Mouse (Mus musculus) right cerebral cortex, postnatal 14 days (tissue): ENCODE measurements around the gene Rybp.

Experiments
- DNase-seq: peaks from one replicate; pipeline ENCODE4 v3.0.0; 2022

The Rybp gene

DNA sequence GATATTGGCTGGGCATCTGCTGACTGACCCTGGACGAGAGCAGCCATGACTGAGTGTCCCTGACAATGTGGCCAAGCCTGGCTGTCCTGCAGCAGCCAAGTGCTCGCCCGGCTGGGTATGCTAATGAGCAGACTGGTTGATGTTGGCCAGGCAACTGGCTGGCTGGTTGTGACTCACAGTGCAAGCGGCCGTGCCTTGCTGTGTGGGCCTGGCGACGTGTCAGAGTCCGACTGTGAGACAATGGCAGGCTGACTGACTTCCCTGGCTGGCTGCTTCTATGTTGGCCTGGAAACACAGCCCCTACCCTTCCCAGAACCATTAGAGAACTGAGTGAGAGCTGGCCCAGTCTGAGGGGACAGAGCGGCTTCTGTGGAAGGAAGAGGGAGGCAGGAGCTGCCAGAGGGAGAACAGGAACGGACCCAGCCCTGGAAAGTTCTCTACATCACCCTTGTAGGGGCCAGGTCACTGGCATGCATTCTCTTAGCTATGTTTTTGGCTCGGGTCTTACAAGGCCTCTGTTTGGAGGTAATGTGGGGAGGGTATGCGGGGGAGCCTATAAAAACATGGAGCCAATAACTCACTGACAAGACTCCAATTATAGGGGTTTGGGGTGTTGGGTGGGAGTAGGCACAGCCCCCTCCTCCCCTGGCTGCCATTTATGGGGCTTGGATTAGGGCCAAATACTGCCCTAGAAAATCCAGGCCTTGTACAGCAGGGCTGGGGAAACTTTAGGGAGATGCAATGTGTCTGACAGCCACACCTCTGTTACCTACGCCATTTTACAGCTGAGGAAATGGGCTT is 68.5 kb downstream of the Rybp start:
- DNase-seq = peak; percentile 69

DNA sequence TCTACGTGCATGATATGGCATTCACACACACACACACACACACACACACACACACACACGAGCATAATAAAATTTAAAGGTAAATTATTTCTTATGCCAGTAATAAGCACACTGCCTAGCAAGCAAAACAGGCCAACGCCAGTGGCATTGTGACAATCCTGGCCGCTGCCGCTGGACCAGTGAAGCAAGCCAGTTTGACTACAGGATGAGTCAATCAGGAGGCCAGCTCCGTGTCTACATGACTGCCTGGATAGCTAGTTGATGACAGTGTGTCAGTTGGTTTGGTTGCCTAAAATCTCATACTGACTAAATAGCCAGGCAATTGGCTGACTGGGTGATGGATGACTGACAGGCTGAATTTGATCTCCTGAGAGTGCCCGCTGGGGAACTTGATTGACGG is 69.8 kb downstream of the Rybp start:
- no peak for DNase-seq

DNA sequence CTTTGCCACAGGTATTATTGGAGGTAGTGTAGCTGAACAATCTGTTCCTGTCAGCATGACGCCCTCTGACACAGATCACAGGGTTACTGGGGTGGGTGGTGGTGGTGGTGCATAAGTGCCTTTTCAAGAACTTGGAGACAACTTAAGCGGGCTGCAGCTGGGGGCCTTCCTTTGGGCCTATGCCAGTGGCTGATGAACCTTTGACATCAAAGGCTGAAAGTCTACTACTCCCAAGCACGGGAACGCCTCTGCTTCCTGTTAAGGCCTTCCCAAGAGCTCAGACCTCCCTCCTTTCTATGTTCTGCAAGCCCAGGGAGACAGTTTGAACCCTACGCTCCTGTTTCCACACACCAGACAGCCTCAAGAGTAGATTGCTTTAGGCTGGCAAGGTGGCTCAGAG is 70.3 kb downstream of the Rybp start:
- DNase-seq = no peak

DNA sequence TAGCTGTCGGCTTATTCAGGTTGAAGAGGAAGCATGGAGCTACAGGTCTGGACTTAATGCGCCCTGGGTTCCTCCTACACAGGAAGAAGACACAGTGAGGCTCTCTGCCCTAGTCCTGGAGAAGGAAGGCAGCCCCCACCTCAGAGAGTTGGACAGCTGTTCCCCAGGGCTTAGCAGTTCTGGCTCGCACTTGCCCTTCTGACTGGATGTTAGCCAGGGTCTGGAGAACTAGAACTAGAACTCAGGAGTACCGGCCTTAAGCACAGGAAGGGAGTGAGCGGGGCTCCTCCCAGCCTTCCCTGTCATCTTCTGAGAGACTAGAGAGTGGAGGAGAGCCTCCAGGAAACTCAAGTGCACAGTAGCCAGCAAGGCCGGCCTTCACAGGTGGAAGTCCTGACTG is 71.5 kb downstream of the Rybp start:
- peak; percentile 2 for DNase-seq

DNA sequence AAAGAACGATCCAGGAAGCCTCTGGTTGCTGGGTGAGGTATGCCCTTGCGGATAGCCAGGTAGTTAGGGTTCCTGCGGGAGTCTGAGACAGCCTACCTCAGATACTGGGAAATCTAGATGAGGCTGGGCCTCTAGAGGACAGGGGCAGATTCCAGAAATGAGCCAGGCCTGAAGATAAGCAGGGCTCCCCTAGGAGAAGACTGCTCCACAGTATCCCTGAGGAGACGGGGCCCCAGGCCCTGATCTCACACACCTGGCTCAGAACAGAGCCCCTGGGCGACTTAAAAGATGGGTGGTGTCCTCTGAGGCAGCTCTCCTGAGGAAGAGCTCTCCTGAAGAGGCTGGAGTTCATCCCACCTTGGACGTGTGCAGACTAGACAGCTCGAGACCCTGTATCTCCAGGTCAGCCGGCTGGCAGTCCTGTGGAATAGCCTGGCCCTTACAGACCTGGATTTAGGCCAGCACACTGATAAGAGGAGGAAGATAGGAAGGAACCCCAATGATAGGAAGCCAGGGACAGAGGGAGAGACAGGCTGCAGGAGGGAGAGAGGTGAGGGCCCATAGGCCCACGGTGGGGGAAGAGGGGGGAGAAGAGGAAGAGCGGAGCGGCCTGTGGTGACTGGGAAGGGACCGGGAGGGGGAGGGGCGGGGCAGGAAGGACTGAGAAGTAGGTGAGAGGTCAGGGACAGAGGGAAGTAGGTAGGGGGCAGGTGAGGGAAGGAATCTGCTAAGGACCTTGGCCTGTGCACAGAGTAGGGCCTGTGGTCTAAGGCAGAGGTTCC is 73.0 kb downstream of the Rybp start:
- no peak for DNase-seq

DNA sequence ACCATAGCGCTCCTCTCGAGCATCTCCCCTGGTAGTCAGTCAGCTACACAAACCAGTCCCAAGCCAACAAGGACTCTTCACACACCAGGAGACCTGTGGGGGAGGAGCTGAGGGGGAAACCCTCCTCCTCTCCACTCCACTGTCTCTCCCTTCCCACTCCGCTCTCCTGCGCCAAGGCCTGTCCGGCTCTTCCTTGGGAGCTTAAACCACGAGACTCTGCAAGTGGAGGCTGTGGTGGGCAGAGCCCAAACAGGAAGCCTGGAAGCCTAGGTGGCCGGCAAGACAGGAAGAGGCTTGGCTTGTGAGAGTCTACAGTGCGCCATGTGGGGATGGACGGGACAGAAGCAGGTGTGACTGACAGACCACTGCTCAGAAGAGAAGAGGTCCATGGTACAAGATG is 73.7 kb downstream of the Rybp start:
- no peak for DNase-seq

DNA sequence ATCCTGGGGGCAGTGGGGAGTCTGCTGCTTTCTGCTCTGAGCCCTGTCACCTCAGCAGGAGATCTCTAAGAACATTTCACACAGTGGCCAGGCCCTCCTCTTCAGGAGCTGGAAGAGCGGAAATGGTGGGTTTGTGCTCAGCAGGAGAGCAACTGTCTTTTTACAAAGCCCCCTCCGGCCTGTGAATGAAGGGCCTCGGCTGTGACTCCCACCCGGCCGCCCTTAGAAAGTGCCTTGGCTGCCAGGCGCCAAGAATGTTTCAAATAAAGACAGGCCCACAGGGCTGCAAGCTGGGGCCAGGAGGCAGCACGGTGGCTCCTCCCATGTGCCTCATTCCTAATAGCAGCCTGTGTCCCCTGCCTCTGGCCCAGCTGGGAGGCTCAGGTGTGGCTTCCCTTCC is 74.5 kb downstream of the Rybp start:
- no peak for DNase-seq

DNA sequence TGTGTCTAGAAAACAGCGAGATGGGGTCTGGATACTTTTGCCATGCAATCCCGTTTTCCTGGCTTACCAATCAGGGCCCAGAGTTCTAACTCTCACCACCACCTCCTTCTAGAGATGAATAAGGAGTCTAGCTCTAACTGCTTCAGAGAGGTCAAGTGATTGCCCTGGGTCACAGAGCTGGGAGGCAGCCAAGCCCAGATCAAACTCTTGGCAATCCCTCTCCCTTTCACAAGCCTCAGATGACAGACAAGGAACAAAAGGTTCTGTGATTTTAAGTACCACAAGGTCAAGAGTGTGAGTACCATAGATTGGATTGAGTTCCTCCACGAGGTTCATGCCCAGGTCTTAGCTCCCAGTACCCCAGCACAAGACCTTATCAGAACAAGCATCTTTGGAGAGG is 75.6 kb downstream of the Rybp start:
- DNase-seq = no peak

DNA sequence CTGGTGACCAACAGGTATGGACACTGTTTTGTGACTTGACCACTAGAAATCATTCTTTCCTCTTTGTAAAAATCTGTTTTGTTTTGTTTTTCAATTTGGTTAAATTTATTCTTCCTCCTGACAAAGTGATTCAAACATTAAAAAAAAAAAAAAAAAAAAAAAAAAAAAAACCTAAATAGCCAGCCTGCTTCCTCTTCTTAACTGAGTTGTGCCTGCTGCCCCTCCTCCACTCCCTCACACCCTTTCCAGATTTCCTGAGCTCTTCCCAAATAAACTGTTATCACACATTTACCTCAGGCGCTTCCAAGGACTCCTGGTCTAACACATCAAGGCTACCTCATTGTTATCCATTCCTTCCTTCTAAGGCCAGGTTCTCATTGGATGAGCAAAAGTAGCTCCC is 76.8 kb downstream of the Rybp start:
- DNase-seq = no peak

DNA sequence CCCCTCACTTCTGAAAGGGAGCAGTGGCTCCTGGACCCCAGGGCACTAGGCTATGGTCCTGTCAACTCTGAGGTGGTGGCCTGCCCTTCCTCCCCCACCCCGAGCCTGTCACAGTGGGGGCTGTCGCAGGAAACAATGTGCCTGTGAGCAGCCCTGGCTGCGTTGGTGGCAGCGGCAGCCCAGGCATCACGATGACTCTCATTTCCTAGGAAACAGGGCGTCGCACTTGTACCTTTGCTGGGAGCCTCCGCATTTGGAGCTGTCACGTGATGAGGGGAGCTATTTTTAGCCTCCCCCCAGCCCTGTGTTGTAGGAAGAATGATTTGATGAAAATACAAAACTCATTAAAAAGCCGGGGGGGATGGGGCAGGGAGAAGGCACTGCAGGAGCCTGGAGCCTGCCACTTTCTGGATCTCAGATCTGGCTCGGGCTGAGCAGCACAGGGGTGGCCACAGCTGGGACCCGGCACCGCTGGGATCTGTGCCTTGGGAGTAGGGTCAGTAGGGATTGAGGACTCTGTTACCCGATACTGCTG is 80.5 kb downstream of the Rybp start:
- peak; percentile 78 for DNase-seq

DNA sequence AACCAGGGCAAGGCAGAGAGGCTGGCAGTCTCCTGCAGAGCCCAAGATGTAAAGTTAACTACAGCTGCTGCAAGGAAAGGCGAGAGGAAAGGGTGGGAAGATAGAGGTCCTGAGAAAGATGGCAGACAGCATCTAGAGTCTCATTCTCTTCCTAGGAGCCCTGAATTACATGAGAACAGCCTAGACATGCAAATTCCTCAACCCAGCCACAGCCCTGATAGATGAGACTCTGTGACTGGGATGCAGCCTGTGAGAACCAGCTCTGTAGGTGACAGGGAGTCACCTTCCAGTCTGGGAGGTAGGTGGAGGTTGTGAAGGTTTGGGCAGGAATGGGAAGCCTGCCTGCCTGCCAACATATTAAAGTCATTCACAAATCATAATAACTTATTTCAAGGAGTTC is 81.0 kb downstream of the Rybp start:
- no peak for DNase-seq

DNA sequence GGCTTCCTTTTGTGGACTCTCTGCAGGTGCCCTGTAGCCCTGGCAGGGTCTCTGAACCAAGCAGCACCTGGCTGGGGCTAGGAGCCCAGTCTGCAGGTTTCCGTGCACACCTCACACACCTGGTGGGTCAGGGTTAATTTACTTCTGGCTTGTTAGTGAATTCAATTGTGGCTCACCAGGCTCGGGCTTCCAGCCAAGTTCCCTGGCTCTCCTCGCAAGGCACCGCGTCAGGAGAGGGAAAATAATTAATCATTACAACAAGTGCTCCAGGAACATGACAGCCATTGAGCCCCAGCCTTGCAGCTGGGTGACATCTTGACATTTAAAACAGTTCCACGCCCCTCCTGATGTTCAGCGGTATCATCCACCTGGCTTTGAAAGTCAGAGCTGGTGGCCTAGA is 82.8 kb downstream of the Rybp start:
- peak; percentile 22 for DNase-seq

DNA sequence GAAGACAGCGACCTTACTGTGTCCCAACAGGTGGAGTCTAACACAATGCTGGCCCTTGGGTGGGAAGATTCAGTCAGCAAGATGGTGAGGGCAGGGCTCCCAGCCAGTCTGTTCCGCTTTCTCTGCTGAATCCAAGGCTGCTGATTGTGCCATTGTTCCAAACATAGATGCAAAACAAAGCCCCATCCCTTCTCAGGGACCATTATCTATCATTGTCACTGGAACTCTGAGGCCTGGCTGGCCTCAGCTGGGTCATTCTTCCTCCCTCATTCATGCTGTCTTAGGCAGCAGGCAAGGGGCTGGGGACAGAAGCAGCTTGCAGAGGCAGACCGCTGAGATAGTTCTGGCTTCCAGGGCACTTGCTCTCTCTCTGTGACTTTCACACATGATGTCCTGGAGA is 83.8 kb downstream of the Rybp start:
- no peak for DNase-seq

DNA sequence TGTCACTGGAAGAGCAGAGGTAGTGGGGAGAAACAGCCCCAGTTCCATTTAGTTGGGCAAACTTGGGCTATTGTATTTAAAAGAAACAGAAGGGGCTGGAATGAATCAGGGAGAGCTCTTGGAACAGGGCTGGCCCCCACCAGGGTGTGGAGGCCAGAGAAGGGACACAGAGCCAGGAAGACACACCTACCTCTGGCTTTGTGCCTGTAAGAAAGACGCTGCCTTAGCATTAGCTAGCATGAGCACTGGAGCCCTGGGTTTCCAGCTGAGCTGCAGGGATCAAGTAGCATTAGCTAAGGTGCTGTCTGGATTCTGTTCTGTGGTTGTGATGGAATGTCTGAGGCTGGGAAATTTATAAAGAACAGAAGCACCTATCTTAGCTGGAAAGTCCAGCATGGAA is 85.2 kb downstream of the Rybp start:
- DNase-seq = no peak

DNA sequence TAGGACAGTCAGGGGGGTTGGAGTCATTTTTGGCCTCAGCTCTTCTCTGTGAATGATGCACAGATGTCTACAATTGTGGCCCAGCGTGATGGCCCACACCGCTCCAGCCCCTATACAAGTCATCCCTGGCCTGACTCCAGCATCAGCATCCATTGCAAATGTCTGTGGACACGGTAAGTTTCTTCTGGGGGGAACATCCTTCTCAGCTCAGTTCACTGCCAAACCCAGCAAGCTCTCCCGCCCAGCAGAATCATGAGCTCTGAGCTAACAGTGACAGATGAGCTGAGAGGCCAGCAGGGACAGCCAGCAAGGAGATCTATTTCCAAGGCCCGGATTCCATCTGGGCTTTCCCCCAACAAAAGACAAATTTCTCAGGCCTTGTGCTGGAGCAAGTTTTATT is 90.2 kb downstream of the Rybp start:
- DNase-seq = peak; percentile 15

DNA sequence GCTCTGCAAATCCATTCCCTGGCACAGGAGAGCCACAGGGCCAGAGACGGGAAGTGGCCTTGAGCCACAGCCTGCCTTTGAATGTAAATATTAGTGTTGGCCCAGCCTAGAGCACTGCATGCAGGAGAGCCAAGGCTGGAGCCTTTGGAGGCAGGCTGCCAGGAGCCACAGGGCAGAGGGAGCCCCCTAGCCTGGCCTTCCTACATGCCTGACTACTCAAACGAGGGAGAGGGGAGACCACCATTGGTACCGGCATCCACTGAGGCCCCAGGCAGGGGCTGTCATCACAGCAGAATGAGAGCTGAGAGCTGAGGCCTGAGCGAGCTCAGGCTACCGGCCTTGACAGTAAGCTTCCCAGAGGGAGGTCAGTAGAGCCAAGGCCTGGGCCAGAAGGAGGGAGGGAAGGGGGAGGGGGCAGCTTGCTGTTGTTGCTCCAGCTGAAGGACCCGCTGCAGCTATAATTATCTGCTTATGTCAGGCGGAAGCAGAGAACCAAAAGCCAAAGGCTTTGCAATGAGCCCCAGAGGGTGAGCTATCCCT is 91.3 kb downstream of the Rybp start:
- no peak for DNase-seq

DNA sequence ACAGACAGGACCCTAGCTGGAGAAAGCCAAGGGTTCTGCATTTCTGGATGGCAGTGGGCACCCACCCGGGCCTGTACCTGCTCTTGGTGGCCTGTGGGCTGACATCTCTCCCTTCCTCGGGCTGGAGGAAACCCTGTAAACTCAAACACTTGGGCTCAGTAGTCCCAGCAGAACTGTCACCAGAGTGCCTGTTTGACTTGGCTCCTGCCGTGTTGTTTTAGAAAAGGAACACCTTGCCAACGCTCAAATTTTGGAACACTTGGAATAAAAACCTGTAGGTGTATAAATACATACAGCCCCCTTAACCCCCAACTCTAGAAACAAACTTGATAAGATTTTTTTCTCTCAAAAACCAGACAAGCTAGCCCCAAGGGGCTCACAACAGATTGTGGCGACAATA is 92.2 kb downstream of the Rybp start:
- no peak for DNase-seq

DNA sequence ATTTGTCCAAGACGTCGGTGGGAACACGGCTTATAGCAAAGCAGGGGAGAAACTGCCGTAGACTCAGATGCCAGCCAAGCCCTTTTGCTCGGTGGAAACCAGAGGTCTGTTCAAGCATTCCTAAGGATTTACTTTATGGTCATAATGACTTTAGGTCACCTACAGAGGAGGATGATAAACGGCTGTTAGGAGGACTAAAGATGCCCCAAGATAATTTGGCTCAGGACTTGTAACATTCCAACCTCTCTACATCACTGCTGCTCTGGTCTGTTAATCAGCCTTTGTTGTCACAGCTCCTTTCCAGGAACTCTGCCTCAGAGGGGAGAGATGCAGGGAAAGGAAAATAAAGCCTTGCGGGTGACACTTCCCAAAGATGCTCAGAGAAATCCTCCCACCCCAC is 93.5 kb downstream of the Rybp start:
- DNase-seq = no peak

DNA sequence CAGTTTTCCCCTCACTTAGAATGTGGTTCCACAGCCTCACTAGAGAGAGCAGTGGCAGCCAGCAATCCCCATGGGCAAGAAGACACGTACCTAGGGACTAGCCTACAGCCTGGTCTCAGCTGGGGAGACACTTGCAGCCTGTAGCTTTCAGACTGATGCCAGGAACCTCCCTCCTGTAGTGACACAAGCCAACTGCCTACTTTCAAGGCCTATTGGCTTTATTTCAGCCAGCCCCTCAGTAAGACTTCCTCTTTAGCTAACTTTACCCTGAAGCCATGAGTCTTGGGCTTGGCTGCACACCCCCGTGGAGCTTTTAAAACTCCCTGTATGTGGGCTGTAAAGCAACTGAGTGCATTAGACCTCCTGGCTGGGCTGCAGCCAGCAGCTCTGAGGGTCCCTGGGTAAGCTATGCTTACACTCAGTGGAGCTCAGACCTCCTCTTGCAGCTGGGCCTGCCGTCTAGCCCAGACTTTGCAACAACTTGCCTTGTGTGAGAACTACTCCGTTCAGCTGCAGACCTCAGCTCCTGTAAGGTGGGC is 94.5 kb downstream of the Rybp start:
- no peak for DNase-seq

DNA sequence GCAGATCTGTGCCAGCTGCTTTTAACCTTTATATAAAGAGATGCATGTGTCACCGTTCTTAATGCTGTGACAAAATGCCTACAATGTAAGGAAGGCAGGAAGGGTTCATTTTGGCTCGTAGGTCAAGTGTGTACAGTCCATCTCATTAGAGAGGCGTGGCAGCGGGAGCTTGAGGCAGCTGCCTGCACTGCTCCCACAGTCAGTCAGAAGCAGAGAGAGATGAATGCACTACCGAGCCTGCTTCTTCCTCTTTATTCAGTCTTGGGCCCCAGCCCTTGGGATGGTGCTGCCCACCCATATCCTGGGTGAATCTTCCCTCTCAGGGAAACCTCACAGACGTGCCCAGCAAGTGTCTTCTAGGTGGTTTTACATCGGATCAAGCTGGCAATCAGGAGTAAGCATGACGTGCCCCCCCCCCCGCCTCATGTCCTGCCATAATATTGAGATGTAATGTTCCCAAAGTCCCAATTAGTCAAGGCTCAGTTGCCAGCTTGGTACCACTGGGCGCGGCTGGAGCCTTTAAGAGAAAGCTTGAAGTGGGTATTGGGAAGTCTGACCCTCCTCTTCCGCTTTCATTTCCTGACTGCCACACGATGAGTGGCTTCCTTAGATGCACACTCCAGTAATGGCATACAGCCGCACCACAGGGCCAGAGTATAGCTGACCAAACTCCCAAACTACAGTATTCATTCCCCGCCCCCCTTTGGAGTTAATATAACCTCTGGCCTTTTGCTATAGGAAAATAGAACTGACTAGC is 96.3 kb downstream of the Rybp start:
- DNase-seq = no peak

DNA sequence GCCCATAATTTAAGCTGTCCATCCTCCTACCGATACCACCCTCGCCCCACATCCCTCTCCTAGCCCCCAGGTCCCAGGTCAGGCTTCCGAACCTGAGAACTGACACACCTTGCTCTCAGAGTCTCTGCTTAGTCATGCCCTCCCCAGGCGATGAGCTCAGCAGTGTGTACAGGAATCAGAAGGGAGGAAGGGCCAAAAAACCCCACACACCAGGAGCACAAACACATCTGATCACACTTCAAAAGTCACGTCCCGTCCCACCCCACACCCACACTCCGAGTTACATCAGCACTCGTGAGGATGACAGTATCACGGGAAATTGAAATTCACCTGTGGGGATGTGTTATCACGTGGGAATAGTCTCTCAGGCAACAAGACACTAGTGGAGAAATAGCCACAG is 97.0 kb downstream of the Rybp start:
- DNase-seq = no peak

DNA sequence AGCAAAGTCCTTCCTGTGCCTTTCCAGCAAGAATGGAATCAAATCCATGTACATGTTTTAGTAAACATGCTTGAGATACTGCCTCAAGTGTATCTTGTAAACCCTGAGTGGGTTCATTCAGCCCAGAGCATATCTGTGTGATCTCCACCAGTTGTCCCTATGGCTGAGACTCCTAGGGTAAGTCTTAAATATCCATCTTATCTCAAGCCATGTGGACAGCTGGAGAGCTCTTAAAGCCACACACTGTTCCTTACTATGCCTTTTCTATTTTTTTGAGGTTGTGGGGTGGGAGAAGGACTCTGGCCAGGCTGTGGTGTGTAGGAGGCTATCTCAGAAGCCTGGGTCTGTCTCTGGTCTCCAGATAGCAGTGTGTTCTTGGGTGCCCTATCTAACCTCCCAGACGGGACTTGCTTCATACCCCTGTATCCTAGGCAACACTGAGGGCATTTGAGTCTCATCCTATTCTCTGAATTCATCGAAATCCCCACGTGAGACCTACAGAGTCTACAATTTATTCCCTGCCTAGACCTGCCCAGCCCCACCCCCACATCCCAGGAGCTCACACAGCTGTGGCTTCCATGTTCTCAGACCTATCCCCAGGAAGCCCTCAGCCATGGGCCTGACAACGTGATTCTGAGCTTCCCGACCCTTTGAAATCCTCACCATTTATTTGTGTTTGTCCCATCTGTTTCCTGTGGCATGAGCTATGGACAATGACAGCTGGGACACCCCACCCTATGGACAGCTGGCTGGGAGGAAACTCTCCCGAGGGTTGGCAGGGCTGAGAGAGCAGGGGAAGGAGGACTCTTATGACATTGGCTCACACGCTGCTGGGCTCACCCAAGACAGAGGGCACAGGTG is 98.2 kb downstream of the Rybp start:
- no peak for DNase-seq
